Mouse (Mus musculus) c-Kit-positive CD71-positive TER-119-positive erythroid progenitor cells, embryonic 14.5 days (primary cell): Measurements from ENCODE around the gene Neo1.

Source experiments
- DNase-seq: peaks from one replicate; pipeline ENCODE4 v3.0.0-alpha.2; 2013; ENCODE audit warnings: low spot score

Neo1 gene

DNA sequence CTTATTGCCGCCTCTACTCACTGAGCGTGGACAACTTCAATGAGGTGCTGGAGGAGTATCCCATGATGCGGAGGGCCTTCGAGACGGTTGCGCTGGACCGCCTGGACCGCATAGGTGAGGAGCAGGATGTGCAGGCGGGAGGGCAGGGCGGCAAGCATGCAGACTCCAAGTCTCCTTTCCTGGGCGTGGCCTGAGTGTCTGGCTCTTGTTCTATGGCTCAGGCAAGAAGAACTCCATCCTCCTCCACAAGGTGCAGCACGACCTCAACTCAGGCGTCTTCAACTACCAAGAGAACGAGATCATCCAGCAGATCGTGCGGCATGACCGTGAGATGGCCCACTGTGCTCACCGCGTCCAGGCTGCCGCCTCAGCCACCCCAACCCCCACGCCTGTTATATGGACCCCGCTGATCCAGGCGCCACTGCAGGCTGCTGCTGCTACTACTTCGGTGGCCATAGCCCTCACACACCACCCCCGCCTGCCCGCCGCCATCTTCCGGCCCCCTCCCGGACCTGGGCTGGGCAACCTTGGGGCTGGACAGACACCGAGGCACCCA is 177.1 kb downstream of the Neo1 start:
- DNase-seq: no peak

DNA sequence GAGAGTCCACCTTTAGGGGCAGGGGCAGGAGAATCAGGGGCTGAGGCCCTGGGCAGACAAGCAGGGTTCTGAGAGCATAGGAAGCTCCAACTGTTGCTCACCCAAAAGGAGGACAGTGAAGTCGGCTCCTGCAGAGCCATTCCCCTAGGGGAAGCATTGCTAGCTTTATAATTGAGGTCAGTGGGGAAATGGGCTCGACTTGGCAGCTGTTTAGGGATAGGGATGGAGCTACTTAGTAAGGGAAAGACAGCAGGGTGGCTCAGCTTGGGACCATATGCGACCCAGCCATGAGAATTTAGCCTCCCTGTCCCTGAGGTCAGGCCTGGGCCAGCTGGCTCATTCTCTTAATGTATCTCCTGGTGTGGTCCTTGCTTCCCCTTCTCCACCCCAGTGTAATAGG is 181.3 kb downstream of the Neo1 start:
- DNase-seq: no peak

DNA sequence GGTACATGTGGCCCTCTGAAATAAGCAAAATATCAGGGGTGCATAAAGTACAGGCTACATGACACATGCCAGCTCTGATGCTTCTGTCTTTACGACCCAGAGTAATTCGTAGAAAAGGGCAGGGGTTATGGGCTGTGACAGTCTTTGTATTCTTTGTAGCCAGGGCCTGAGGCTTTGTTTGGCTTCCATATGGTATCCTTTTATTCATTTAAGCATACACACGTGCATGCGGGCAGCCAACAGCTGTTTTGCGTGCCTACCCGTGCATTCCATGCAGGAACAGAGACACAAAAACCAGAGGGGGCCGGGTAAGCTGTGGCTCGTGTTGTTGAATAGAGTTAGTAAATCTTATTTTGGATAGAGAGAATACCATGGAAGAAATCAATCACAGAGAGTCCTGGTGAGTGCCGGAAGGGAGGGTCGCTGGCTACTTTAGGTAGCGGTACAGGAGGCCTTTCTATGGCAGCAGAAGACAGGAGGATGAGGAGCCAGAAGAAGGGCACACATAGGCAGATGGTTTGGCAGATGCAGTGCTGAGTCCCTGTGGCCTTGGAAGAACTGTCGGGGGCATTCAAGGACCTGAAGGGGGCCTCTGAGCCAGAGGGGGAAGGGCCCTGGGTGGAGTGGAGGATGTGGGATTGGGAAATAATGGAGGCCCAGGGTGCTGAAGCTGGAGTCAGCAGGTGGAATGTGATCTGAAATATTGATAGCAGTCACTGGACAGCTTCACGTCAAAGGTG is 186.5 kb downstream of the Neo1 start:
- no peak for DNase-seq

DNA sequence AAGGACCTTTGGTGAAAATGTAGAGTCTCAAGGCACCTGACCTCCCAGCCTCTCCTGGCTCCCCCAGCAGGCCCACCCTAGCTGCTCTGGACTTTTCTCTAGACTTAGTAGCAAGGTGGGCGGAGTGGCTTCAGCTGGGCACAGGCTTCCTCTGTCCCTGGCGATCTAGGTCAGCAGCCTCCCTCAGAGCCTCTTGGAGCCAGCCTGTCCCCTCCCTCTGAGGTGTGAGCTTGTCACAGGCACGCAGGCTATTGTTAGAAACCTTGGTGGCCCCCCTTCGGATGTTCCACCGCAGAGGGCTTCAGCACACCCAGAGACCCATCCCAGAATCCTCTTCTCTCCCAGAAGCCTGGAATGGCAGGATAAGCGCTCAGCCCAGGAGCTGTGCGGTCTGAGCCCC is 188.6 kb downstream of the Neo1 start:
- DNase-seq: no peak

DNA sequence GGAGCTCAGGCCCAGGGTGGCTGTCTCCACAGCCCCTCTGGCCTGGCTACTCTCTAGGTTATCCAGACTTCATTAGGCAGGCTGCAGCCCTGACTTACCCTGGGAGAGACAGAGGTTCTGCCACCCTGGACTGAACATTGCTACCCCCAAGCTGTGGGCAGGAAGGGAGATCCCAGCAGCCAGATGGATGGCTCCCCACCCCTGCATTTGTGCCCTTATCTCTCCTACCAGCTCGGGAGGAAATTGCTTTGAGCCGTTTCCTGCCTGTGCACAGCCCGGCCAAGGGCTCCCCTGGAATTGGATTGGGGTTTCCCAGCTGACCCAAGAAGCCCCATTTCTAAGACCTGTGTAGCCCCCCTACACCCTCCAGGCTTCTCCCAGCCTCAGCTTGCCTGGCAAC is 189.2 kb downstream of the Neo1 start:
- no peak for DNase-seq

DNA sequence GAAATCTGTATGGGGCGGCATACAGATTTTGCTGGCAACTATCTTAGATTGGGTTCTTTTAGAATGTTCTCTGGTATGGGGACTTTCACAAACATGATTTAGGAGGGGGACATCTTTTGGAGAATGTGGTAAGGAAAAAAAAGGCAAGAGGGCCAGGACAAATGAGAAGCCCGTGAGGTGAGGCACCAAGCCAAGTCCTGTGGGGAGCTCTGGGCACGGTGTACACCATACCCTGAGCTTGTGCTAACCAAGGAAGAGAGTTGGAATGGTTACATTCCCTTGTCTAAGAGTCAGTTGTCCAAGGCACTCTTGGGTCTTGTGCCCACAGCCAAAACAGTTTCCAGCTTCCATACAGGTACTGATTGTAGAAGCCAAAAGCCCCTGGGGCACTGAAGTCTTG is 191.6 kb downstream of the Neo1 start:
- DNase-seq: no peak

DNA sequence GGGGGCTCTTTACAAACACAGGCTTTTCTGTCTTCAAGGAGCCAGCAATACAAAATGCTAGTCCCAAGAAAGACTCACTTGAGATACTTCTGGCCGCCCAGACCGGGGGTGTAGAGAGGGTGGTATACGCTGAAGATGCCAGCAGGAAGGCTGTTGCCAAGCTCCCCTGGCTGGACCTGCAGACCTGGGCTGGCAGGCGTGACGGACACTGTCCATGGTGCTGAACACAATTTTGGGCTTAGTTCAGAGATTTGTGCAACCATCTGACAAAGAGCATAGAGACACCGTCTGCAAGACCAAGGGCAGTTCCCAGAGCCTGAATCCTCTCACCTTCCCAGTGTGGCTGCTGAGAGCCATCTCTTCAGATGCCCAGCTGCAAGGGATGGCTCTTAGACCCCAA is 194.6 kb downstream of the Neo1 start:
- DNase-seq: peak; percentile 42

DNA sequence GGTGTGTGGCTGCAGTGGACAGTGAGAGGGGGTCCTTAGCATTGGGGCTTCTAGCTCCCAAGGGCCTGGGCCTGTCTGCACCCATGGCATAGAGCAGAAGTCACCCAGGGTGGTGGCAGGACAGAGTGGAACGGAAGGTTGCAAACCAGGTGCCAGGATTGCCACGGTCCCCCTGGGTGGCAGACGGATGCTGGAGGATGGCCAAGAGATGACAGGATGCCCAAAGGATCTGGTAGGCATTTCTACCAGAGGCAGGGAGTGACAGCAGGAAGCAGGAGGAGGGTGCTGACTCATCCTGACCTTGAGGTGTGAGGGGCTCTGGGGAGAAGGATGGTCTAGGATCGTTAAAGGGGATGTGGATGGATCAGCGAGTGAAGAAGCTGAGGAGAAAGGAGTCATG is 197.7 kb downstream of the Neo1 start:
- DNase-seq: no peak

DNA sequence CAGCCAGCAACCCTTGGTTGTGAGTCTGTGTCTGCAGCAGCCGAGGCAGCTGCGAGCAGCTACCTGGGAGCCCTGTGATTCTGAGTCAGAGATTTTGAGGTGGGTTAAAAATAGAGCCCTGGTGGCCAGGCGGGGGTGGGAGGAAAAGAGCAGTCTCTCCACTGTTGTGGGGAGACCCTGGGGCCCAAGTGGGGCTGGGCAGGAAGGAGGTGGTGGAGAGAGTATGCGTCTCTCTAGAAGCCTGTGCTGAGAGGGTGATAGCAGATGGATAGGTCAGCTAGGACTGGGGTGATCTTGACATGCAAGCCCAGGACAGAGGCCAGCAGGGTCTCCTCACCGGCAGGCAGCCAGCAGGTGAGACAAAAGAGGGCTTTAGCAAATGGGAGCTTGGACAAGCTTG is 199.1 kb downstream of the Neo1 start:
- DNase-seq: no peak

DNA sequence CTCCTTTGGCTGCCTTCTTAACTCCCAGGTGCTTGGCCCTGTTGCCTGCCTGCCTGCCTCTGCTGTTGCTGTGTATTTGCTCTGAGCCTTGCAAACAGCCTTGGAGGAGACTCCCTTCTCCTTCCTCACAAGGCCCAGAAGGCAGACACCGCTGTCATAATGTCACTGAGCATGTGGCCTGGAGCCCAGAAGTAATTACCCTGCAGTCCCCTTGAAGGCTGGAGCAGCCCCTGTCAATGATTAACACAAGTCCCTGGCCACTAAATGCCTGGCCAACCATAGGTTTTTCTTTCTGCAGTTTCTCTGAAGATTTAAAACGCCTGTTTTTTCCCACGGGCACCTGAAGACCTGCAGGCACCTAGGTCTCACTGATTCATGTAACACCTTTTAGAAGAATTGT is 203.3 kb downstream of the Neo1 start:
- DNase-seq: no peak

DNA sequence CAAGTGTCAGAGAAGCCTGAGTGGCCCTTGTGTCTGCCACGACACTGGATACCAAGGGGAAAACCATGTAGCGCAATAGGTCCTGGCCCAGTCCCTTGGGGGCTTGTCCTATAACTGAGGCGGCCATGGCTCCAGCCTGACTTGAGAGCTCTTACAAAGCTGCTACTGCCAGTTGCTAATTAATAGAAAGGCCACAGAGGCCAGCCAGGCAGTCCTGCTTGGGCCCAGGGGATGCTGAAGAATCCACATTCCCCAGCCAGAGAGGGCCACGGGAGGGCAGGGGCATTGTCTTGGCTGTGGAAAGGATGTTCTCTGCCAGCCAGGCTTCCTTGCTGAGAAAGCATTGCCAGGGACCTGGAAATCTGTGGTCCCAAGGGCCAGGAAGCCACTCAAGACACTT is 206.6 kb downstream of the Neo1 start:
- no peak for DNase-seq
